Mouse (Mus musculus) kidney, adult 2 months (tissue): Measurements from ENCODE around the gene Pygb.

Experiments used
- CTCF ChIP-seq: fragments of 200-500 bp; conservative IDR thresholded peaks from 2 replicates; pipeline ENCODE4 v1.5.1; 2011; ENCODE audit warnings: low read depth, mild to moderate bottlenecking, control low read depth, low read length, moderate library complexity, mixed read lengths; ENCODE audit not compliant: insufficient read depth, insufficient read length
- POLR2A ChIP-seq: fragments of 200-500 bp; IDR thresholded peaks from one replicate; pipeline ENCODE4 v1.6.1; 2011; ENCODE audit warnings: low read depth, low read length, control low read depth

DNA sequence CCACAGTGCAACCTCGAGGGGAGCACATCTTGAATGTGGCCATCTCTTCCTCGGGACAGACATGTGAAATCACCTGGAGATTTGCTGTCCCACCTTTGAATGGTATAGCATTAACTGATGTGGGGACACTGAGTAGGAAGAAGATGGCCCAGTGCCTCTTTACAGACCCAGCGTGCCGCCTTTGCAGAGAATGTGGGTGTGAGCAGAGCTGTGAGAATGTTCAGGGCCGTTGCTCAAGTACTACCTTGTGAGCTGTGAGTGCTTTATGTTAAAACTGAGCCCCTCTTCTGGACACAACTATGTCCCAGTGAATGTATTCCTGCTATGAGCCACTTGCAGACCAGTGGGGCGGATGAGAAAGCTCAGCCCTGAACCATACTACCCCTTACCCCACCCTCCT is 15.4 kb upstream of the Pygb start:
- TF ChIP-seq CTCF (no peak), POLR2A (no peak)
